Mouse (Mus musculus) liver, embryonic 14.5 days (tissue): ENCODE results near the gene Impg2.

Experiments
- CTCF ChIP-seq: IDR thresholded peaks from 2 replicates; pipeline ENCODE4 v1.5.1; 2016; ENCODE audit warnings: antibody characterized with exemption, low read depth, control low read depth
- EP300 ChIP-seq: IDR thresholded peaks from 2 replicates; pipeline ENCODE4 v1.6.1; 2016; ENCODE audit warnings: antibody characterized with exemption, low read depth

- TF ChIP-seq CTCF (peak; percentile 24), EP300 (no peak)
Measured at GRCm38 (mm10) chr16:56175867-56176581, 28.1 kb upstream of the Impg2 start.
